Mouse (Mus musculus) MEL (cell line): ENCODE results near the gene Ndufa13. TPM values are rescaled to one million over a fixed set of nuclear protein-coding genes. Genes with fewer than 3 reads are reported as not detected.

Source experiments
- DNase-seq: peaks from one replicate; pipeline ENCODE4 v3.0.0; 2011; ENCODE audit warnings: low read depth, low spot score
- H3K27ac ChIP-seq: 2 replicates; pipeline ENCODE4 v1.5.1; 2012; ENCODE audit warnings: low read depth, mild to moderate bottlenecking, control low read depth, low read length, moderate library complexity; ENCODE audit not compliant: control insufficient read depth
- H3K27me3 ChIP-seq, 2 experiments: fragments of 150-350 bp in 1 of 2; sonication (generic) in 1 of 2; 2 replicates each; pipeline ENCODE4 v1.6.1; 2012; ENCODE audit warnings: low read length in 2 of 2, mild to moderate bottlenecking in 2 of 2, improper control_type of control experiment in 1 of 2, moderate library complexity in 1 of 2; ENCODE audit not compliant: insufficient read depth in 2 of 2, control insufficient read depth in 1 of 2
- H3K36me3 ChIP-seq, 2 experiments: 2 replicates each; pipeline ENCODE4 v1.6.1; 2012 to 2014; ENCODE audit warnings: low read length in 2 of 2, improper control_type of control experiment in 1 of 2, inconsistent platforms in 1 of 2, mild to moderate bottlenecking in 1 of 2; ENCODE audit not compliant: insufficient read depth in 2 of 2, control insufficient read depth in 1 of 2
- H3K4me1 ChIP-seq, 2 experiments: fragments of 150-350 bp in 1 of 2; sonication (generic) in 1 of 2; 2 replicates each; pipeline ENCODE4 v1.6.1; 2012; ENCODE audit warnings: low read length in 2 of 2, improper control_type of control experiment in 1 of 2, mild to moderate bottlenecking in 1 of 2; ENCODE audit not compliant: insufficient read depth in 2 of 2, control insufficient read depth in 1 of 2
- H3K4me3 ChIP-seq, 2 experiments: fragments of 150-350 bp in 1 of 2; sonication (generic) in 1 of 2; 2 replicates each; pipeline ENCODE4 v1.5.1; 2012; ENCODE audit warnings: low read depth in 2 of 2, low read length in 2 of 2, mild to moderate bottlenecking in 2 of 2, moderate library complexity in 2 of 2, control low read depth in 1 of 2, improper control_type of control experiment in 1 of 2; ENCODE audit not compliant: control insufficient read depth in 1 of 2, insufficient read depth in 1 of 2
- H3K79me2 ChIP-seq: 2 replicates; pipeline ENCODE4 v1.6.1; 2012; ENCODE audit warnings: mild to moderate bottlenecking, low read length, moderate library complexity; ENCODE audit not compliant: control insufficient read depth, poor library complexity, insufficient read depth
- H3K9ac ChIP-seq: 2 replicates; pipeline ENCODE4 v1.6.1; 2012; ENCODE audit warnings: low read depth, mild to moderate bottlenecking, control low read depth, low read length, moderate library complexity; ENCODE audit not compliant: control insufficient read depth, poor library complexity, severe bottlenecking
- H3K9me3 ChIP-seq: fragments of 150-350 bp; sonication (generic); replicated peaks from 2 replicates; pipeline ENCODE4 v1.6.1; 2012; ENCODE audit warnings: mild to moderate bottlenecking, low read length, improper control_type of control experiment, moderate library complexity; ENCODE audit not compliant: insufficient read depth
- CHD1 ChIP-seq: IDR thresholded peaks from 2 replicates; pipeline ENCODE4 v1.6.1; 2012; ENCODE audit warnings: low read depth, mild to moderate bottlenecking, inconsistent platforms, low read length, improper control_type of control experiment
- CTCF ChIP-seq, 3 experiments: IDR thresholded peaks in 2 of 3; conservative IDR thresholded peaks in 1 of 3; 2 replicates each; pipeline ENCODE4 v1.5.1; 2011 to 2012; ENCODE audit warnings: low read length in 3 of 3, low read depth in 2 of 3, mild to moderate bottlenecking in 2 of 3, improper control_type of control experiment in 1 of 3, inconsistent platforms in 1 of 3, mixed read lengths in 1 of 3, moderate library complexity in 1 of 3; ENCODE audit not compliant: control insufficient read depth in 1 of 3, insufficient read depth in 1 of 3, poor library complexity in 1 of 3, severe bottlenecking in 1 of 3
- ELF1 ChIP-seq: IDR thresholded peaks from 2 replicates; pipeline ENCODE4 v1.6.1; 2014; ENCODE audit warnings: low read depth, mild to moderate bottlenecking, inconsistent platforms, low read length, improper control_type of control experiment, moderate library complexity
- ETS1 ChIP-seq: IDR thresholded peaks from 2 replicates; pipeline ENCODE4 v1.6.1; 2012; ENCODE audit warnings: low read depth, mild to moderate bottlenecking, inconsistent platforms, low read length, improper control_type of control experiment, moderate library complexity
- HCFC1 ChIP-seq: IDR thresholded peaks from 2 replicates; pipeline ENCODE4 v1.6.1; 2012; ENCODE audit warnings: low read depth, mild to moderate bottlenecking, inconsistent platforms, low read length, improper control_type of control experiment, moderate library complexity
- KAT2A ChIP-seq: conservative IDR thresholded peaks from 2 replicates; pipeline ENCODE4 v1.6.1; 2012; ENCODE audit warnings: low read depth, low read length, improper control_type of control experiment, inconsistent platforms
- MAZ ChIP-seq: IDR thresholded peaks from 2 replicates; pipeline ENCODE4 v1.6.1; 2012; ENCODE audit warnings: low read depth, mild to moderate bottlenecking, inconsistent platforms, low read length, improper control_type of control experiment
- MYB ChIP-seq: IDR thresholded peaks from 2 replicates; pipeline ENCODE4 v1.6.1; 2011; ENCODE audit warnings: mild to moderate bottlenecking, low read depth, low read length, improper control_type of control experiment
- MYC ChIP-seq: IDR thresholded peaks from 2 replicates; pipeline ENCODE4 v1.6.1; 2011; ENCODE audit warnings: low read depth, mild to moderate bottlenecking, low read length, improper control_type of control experiment, moderate library complexity
- NELFE ChIP-seq: IDR thresholded peaks from 2 replicates; pipeline ENCODE4 v1.6.1; 2011; ENCODE audit warnings: low read depth, low read length, improper control_type of control experiment
- NRF1 ChIP-seq: IDR thresholded peaks from 2 replicates; pipeline ENCODE4 v1.6.1; 2014; ENCODE audit warnings: low read depth, mild to moderate bottlenecking, inconsistent platforms, low read length, improper control_type of control experiment, moderate library complexity; ENCODE audit not compliant: poor library complexity, insufficient read depth, severe bottlenecking
- POLR2A ChIP-seq, 2 experiments: IDR thresholded peaks; 2 replicates each; pipeline ENCODE4 v1.6.1; 2011 to 2012; ENCODE audit warnings: low read length in 2 of 2, mild to moderate bottlenecking in 2 of 2, control low read depth in 1 of 2, improper control_type of control experiment in 1 of 2, low read depth in 1 of 2, moderate library complexity in 1 of 2; ENCODE audit not compliant: control insufficient read depth in 1 of 2, insufficient read depth in 1 of 2, poor library complexity in 1 of 2
- POLR2AphosphoS2 ChIP-seq: IDR thresholded peaks from 2 replicates; pipeline ENCODE4 v1.6.1; 2011; ENCODE audit warnings: low read length, improper control_type of control experiment
- POLR2AphosphoS5 ChIP-seq: IDR thresholded peaks from 2 replicates; pipeline ENCODE4 v1.6.1; 2012; ENCODE audit warnings: low read depth, borderline replicate concordance, mild to moderate bottlenecking, inconsistent platforms, low read length, moderate library complexity, mixed read lengths
- RAD21 ChIP-seq: IDR thresholded peaks from 2 replicates; pipeline ENCODE4 v1.6.1; 2011; ENCODE audit warnings: mild to moderate bottlenecking, low read depth, low read length, improper control_type of control experiment
- RCOR1 ChIP-seq: IDR thresholded peaks from 2 replicates; pipeline ENCODE4 v1.6.1; 2012; ENCODE audit warnings: low read depth, mild to moderate bottlenecking, inconsistent platforms, low read length, improper control_type of control experiment
- SIN3A ChIP-seq: IDR thresholded peaks from 2 replicates; pipeline ENCODE4 v1.6.1; 2012; ENCODE audit warnings: low read length, improper control_type of control experiment, inconsistent platforms
- SMC3 ChIP-seq: IDR thresholded peaks from 2 replicates; pipeline ENCODE4 v1.6.1; 2011; ENCODE audit warnings: low read depth, low read length, improper control_type of control experiment
- TAL1 ChIP-seq: IDR thresholded peaks from 2 replicates; pipeline ENCODE4 v1.6.1; 2012; ENCODE audit warnings: mild to moderate bottlenecking, inconsistent platforms, low read length, moderate library complexity, mixed read lengths
- TCF12 ChIP-seq: IDR thresholded peaks from 2 replicates; pipeline ENCODE4 v1.6.1; 2014; ENCODE audit warnings: low read depth, mild to moderate bottlenecking, inconsistent platforms, low read length, improper control_type of control experiment, moderate library complexity
- UBTF ChIP-seq: IDR thresholded peaks from 2 replicates; pipeline ENCODE4 v1.6.1; 2012; ENCODE audit warnings: low read depth, mild to moderate bottlenecking, inconsistent platforms, low read length, improper control_type of control experiment, moderate library complexity, borderline replicate concordance; ENCODE audit not compliant: insufficient read depth
- USF1 ChIP-seq: IDR thresholded peaks from 2 replicates; pipeline ENCODE4 v1.6.1; 2014; ENCODE audit warnings: low read depth, mild to moderate bottlenecking, inconsistent platforms, low read length, improper control_type of control experiment, moderate library complexity
- ZC3H11A ChIP-seq: IDR thresholded peaks from 2 replicates; pipeline ENCODE4 v1.6.1; 2012; ENCODE audit warnings: low read depth, mild to moderate bottlenecking, inconsistent platforms, low read length, improper control_type of control experiment
- ZKSCAN1 ChIP-seq: IDR thresholded peaks from 2 replicates; pipeline ENCODE4 v1.6.1; 2012; ENCODE audit warnings: low read depth, mild to moderate bottlenecking, inconsistent platforms, low read length, improper control_type of control experiment, moderate library complexity
- ZNF384 ChIP-seq: IDR thresholded peaks from 2 replicates; pipeline ENCODE4 v1.6.1; 2012; ENCODE audit warnings: low read depth, mild to moderate bottlenecking, inconsistent platforms, low read length, improper control_type of control experiment
- polyA plus RNA-seq, 2 experiments: library from polyadenylated mRNA; stranded (reverse) in 1 of 2; unstranded in 1 of 2; fragments of >175 nt in 1 of 2; fragments of >200 nt in 1 of 2; gene quantifications; 2 replicates each; pipeline versions ENCODE4 v1.2.1 to v1.2.4; 2012; ENCODE audit warnings: low replicate concordance in 2 of 2, low read depth in 1 of 2; ENCODE audit not compliant: insufficient read length in 2 of 2, insufficient read depth in 1 of 2, missing spikeins in 1 of 2
- total RNA-seq: library from RNA; depleted of rRNA; stranded (reverse); fragments of 300-350 nt; gene quantifications from 2 replicates; pipeline ENCODE4 v1.2.3, GENCODE M21; 2012

The Ndufa13 gene
- total and polyA plus RNA-seq, 3 experiments = 97.7 to 114 TPM; not detected in 1

DNA sequence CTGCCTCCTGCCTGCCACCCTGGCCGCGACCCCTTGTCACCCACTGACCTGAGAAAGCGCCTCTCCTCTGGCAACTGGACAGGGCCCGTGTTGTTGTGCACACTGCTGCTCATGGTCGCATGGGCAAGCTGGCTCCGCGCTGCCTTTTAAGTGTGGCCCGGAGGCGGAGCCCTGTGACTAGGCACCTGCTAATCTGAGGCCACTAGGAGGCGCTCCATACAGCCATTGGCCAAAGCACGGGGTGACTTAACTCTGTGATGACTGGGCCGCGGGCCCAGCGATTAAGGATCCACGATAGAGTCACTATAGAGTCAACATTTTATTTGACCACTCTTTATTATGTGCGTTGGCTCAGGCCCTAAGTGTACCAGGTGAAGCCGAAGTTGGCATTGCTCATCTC, 8.5 kb downstream of the Ndufa13 start:
- peak; percentile 79 for DNase-seq
- Histone ChIP-seq H3K4me1 (no peaks in the 10 kb centered on the region), H3K36me3 (no peaks in the 10 kb centered on the region)

DNA sequence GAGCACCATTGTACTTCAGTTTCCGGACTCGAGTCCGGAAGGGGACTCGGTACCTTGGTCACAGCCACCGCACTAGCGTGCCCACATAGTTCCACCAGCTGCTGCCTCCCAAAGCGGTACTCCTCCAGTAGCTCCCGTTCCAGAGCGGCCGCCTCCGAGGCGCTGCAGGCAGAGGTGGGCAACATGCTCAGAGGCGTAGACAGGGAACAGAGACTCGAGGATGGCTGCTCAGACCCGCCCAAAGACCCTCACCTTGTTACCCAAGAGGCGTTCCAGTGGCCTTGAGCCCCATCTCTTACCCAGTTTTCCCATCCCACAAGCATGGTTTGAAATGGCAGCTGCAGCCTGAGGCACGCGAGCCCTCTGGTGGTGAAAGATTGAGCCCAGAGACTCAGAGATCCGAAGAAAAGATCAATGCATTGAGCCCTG, 11.5 kb downstream of the Ndufa13 start:
- H3K79me2 ChIP-seq = 0 out of 2 replicates have a peak, but pooled peaks cover 1% of the 10 kb centered on the region
- TF ChIP-seq TAL1 = no peak
- no peak for TF ChIP-seq ETS1
- TF ChIP-seq SMC3 = peak; percentile 24; the same call in 1 of the 2 replicates
- peak in 2 of 3 experiments; percentile 30 to 32; a peak in 4 of 6 replicates for TF ChIP-seq CTCF (IDR thresholded peaks at IDR 0.05 in 2 of 3, conservative IDR thresholded peaks at IDR 0.05 in 1 of 3; ENCODE audit: control insufficient read depth in 1 of 3, insufficient read depth in 1 of 3, low read depth in 2 of 3, low read length in 3 of 3, poor library complexity in 1 of 3, severe bottlenecking in 1 of 3)
- TF ChIP-seq ZKSCAN1 = no peak
- TF ChIP-seq, all 39 proteins: peak for 2
- Histone ChIP-seq H3K4me3 (no peak overlapping the region), H3K4me1 (no peaks in the 10 kb centered on the region), H3K9me3 (no peaks in the 10 kb centered on the region), H3K27ac (no peak overlapping the region), H3K9ac (no peak overlapping the region), H3K27me3 (no peaks in the 10 kb centered on the region), H3K36me3 (no peaks in the 10 kb centered on the region)
- no peak for DNase-seq

More for the DNA sequence above, 8.5 kb downstream of the Ndufa13 start:
- Histone ChIP-seq H3K9me3 (no peaks in the 10 kb centered on the region), H3K9ac (no peak overlapping the region), H3K79me2 (peaks cover 21% of the 10 kb centered on the region), H3K27me3 (no peaks in the 10 kb centered on the region), H3K4me3 (no peak overlapping the region), H3K27ac (no peak overlapping the region)
- TF ChIP-seq CTCF (IDR thresholded peaks at IDR 0.05 in 2 of 3, conservative IDR thresholded peaks at IDR 0.05 in 1 of 3; ENCODE audit: control insufficient read depth in 1 of 3, insufficient read depth in 1 of 3, low read depth in 2 of 3, low read length in 3 of 3, poor library complexity in 1 of 3, severe bottlenecking in 1 of 3) = peak; percentile 71 to 87 (median 73)
- peak; percentile 59 for TF ChIP-seq SMC3
- no peak; the same call in 1 of the 2 replicates for TF ChIP-seq ZC3H11A
- no peak for TF ChIP-seq POLR2A (IDR thresholded peaks at IDR 0.05; ENCODE audit: control insufficient read depth in 1 of 2, insufficient read depth in 1 of 2, low read depth in 1 of 2, low read length in 2 of 2, poor library complexity in 1 of 2)
- TF ChIP-seq RCOR1 = no peak
- peak; percentile 48 for TF ChIP-seq RAD21

DNA sequence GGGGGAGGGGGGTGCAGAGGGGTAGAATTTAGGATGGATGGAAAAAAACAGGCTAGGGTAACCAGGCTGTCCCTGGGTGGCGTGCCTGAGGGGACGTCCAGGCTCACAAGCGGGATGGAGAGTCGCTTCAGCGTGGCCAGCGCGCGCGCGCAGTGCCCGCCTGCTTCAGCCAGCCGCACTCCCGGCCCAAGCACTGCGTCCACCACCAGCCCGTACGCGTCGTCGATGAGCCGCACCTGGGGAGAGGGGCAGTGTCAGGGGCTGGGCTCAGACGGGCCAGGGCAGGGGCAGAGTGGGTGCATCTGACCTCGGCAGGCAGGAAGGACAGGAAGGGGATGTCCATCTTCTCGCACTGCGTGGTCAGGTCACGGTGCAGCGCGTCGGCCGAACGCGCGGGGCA, 13.5 kb downstream of the Ndufa13 start:
- H3K27me3 ChIP-seq = no peaks in the 10 kb centered on the region
- H3K79me2 ChIP-seq = no peaks in the 10 kb centered on the region
- no peak overlapping the region for H3K4me3 ChIP-seq
- no peak overlapping the region for H3K9ac ChIP-seq
- H3K4me1 ChIP-seq = no peaks in the 10 kb centered on the region
- H3K36me3 ChIP-seq = no peaks in the 10 kb centered on the region
- TF ChIP-seq SIN3A (no peak), NELFE (no peak), KAT2A (no peak), CTCF (IDR thresholded peaks at IDR 0.05 in 2 of 3, conservative IDR thresholded peaks at IDR 0.05 in 1 of 3; ENCODE audit: control insufficient read depth in 1 of 3, insufficient read depth in 1 of 3, low read depth in 2 of 3, low read length in 3 of 3, poor library complexity in 1 of 3, severe bottlenecking in 1 of 3) (no peak), ELF1 (no peak), HCFC1 (no peak), POLR2AphosphoS5 (no peak), MAZ (no peak), ZC3H11A (no peak), NRF1 (no peak), SMC3 (no peak), TCF12 (no peak), USF1 (no peak), CHD1 (no peak), ZNF384 (no peak), MYC (no peak), POLR2AphosphoS2 (no peak), UBTF (no peak), MYB (no peak)
- no peaks in the 10 kb centered on the region for H3K9me3 ChIP-seq
- DNase-seq = no peak
- H3K27ac ChIP-seq = no peak overlapping the region
